Mouse (Mus musculus) kidney, adult 18-20 months (tissue): Measurements from ENCODE around the gene Srm.

Experiments
- DNase-seq: peaks from one replicate; pipeline ENCODE4 v3.0.0; 2021

The Srm gene

GRCm38 (mm10) chr4:148591171-148591630, at the start of gene Srm:
Srm (plus strand) TSS chr4:148591503.
- peak; percentile 98 for DNase-seq

GRCm38 (mm10) chr4:148549106-148549505, 42.2 kb upstream of the Srm start:
- no peak for DNase-seq

- DNase-seq = no peak
These were observed 33.5 kb upstream of the Srm start for GRCm38 (mm10) chr4:148557766-148558165.

- DNase-seq = peak; percentile 90
These were observed 32.9 kb upstream of the Srm start, which contains the start of gene Exosc10 for GRCm38 (mm10) chr4:148558297-148559000. Exosc10 (plus strand) TSS chr4:148558429.

- no peak for DNase-seq
These were observed 28.6 kb upstream of the Srm start for GRCm38 (mm10) chr4:148562676-148563075.

GRCm38 (mm10) chr4:148563595-148563994, 27.7 kb upstream of the Srm start:
- no peak for DNase-seq

GRCm38 (mm10) chr4:148570138-148570537, 21.2 kb upstream of the Srm start:
- no peak for DNase-seq

- no peak for DNase-seq
These were observed 20.5 kb upstream of the Srm start for GRCm38 (mm10) chr4:148570693-148571295.

- DNase-seq = no peak
These were observed 18.1 kb upstream of the Srm start for GRCm38 (mm10) chr4:148573222-148573621.

GRCm38 (mm10) chr4:148580765-148581164, 10.5 kb upstream of the Srm start:
- no peak for DNase-seq

- no peak for DNase-seq
These were observed 9.9 kb upstream of the Srm start for GRCm38 (mm10) chr4:148581422-148581821.

GRCm38 (mm10) chr4:148583257-148583656, 8.0 kb upstream of the Srm start:
- DNase-seq = no peak

- DNase-seq = no peak
These were observed 4.7 kb upstream of the Srm start for GRCm38 (mm10) chr4:148586648-148587047.

- DNase-seq = no peak
These were observed 2.5 kb upstream of the Srm start for GRCm38 (mm10) chr4:148588793-148589192.

GRCm38 (mm10) chr4:148589565-148589964, 1.7 kb upstream of the Srm start:
- DNase-seq = no peak

GRCm38 (mm10) chr4:148590421-148591170, 707 bp upstream of the Srm start:
- no peak for DNase-seq

- no peak for DNase-seq
These were observed 506 bp downstream of the Srm start for GRCm38 (mm10) chr4:148591637-148592380.

GRCm38 (mm10) chr4:148593996-148594395, 2.7 kb downstream of the Srm start:
- DNase-seq = no peak

GRCm38 (mm10) chr4:148595916-148596315, 4.6 kb downstream of the Srm start:
- DNase-seq = no peak

- DNase-seq = no peak
These were observed 5.4 kb downstream of the Srm start for GRCm38 (mm10) chr4:148596731-148597130.

- no peak for DNase-seq
These were observed 7.5 kb downstream of the Srm start for GRCm38 (mm10) chr4:148598826-148599225.

GRCm38 (mm10) chr4:148600316-148600715, 9.0 kb downstream of the Srm start:
- DNase-seq = no peak

GRCm38 (mm10) chr4:148601871-148602270, 10.6 kb downstream of the Srm start:
- DNase-seq = no peak
